Mouse (Mus musculus) embryonic fibroblast, embryonic 13.5 days (primary cell): Measurements from ENCODE around the gene Mrpl47.
"Not testable (repeated sequence)": the region's sequence is repeated elsewhere in the genome, so short reads cannot be mapped to it uniquely, and the experiment has no call there.

ENCODE experiments used
- CTCF ChIP-seq: IDR thresholded peaks from 2 replicates; pipeline ENCODE4 v1.5.1; 2011; ENCODE audit warnings: mild to moderate bottlenecking, control low read depth, low read length, moderate library complexity, borderline replicate concordance; ENCODE audit not compliant: insufficient read depth
- POLR2A ChIP-seq: IDR thresholded peaks from 2 replicates; pipeline ENCODE4 v1.6.1; 2011; ENCODE audit warnings: low read depth, mild to moderate bottlenecking, control low read depth, low read length, moderate library complexity

- not testable (repeated sequence) for TF ChIP-seq CTCF, POLR2A
Measured at GRCm38 (mm10) chr3:32717403-32717802, 20.0 kb downstream of the Mrpl47 start.
